Mouse (Mus musculus) testis, adult 2 months (tissue): ENCODE measurements at regions not wholly inside any gene's neighbourhood (a gene's known extent, or its start where the extent isn't known, plus 50 kb on each side); places are given as distances from the start of the nearest gene placed in this dataset.

Experiments used
- CTCF ChIP-seq: fragments of 200-500 bp; IDR thresholded peaks from 2 replicates; pipeline ENCODE4 v1.5.1; 2012; ENCODE audit warnings: low read depth, mild to moderate bottlenecking, inconsistent platforms, low read length, moderate library complexity; ENCODE audit not compliant: control insufficient read depth, insufficient read depth, insufficient replicate concordance
- POLR2A ChIP-seq: fragments of 200-500 bp; IDR thresholded peaks from 2 replicates; pipeline ENCODE4 v1.6.1; 2012; ENCODE audit warnings: low read depth, mild to moderate bottlenecking, inconsistent platforms, low read length, moderate library complexity; ENCODE audit not compliant: control insufficient read depth

- TF ChIP-seq POLR2A (no peak), CTCF (no peak)
Measured at GRCm38 (mm10) chr11:22641450-22641849, 129.6 kb downstream of the Tmem17 start.
